Mouse (Mus musculus) small intestine, adult 2 months (tissue): ENCODE measurements around the gene Dnah7c.
"Not testable (repeated sequence)": the region's sequence is repeated elsewhere in the genome, so short reads cannot be mapped to it uniquely, and the experiment has no call there.

Source experiments
- CTCF ChIP-seq: fragments of 200-500 bp; IDR thresholded peaks from 2 replicates; pipeline ENCODE4 v1.5.1; 2012; ENCODE audit warnings: low read depth, mild to moderate bottlenecking, control low read depth, inconsistent platforms, low read length, moderate library complexity, mixed read lengths; ENCODE audit not compliant: insufficient replicate concordance, insufficient read length; ENCODE audit errors: extremely low read depth
- POLR2A ChIP-seq: fragments of 200-500 bp; IDR thresholded peaks from 2 replicates; pipeline ENCODE4 v1.6.1; 2012; ENCODE audit warnings: low read depth, mild to moderate bottlenecking, control low read depth, inconsistent platforms, low read length, moderate library complexity

DNA sequence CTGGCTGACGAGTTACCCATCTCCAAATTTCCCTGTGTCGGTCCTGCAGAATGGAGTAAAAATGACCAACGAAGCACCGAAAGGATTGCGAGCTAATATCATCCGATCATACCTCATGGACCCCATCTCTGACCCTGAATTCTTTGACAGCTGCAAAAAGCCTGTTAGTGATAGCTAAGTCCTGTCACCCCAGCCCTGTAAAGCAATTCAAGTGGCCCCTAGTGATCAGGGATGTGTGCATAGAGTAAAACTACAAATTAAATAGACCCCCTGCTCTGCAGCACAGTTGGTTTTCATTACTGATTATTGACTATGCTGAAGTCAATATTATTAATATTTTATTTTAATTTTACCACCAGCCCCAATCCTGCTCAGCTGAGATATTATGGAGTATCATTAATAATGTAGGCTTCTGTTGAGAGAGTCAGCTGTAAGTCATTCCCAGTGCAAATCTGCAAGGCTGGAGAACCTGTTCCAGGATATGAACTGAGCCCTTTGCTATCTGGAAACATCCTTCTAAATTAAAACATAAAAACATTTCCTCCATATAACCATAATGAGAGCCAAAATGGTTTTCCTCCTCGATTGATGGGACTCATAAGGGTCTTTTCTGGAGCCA lies 344.8 kb downstream of the Dnah7c start:
- TF ChIP-seq POLR2A, CTCF: not testable (repeated sequence)
